Mouse (Mus musculus): ENCODE measurements around the gene Cdc42bpb.

DNA sequence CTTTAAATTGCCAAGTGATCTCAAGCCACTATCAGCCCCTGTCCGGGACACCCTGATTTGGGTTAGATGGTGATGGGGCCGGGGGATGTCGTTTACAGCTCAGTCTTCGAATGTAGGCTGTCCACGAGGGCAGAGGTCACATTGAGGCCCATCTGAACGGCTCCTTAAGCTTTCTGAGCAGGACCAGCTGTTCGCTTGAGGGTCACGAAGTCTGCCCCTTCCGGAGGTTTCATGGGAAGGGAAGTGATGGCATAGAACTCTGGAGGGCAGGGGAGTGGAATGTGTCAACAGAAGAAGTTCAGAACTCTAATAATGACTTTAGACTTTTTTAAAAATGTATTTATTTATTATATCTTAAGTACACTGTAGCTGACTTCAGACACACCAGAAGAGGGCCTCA lies 47.0 kb upstream of the Cdc42bpb start:
- TF ChIP-seq CTCF (IDR thresholded peaks at IDR 0.05; ENCODE audit: control insufficient read depth, insufficient read depth, insufficient read length) (no peak), MAX (IDR thresholded peaks at IDR 0.05) (no peak), USF1 (IDR thresholded peaks at IDR 0.05; ENCODE audit: low read depth) (no peak), MYOG (IDR thresholded peaks at IDR 0.05; ENCODE audit: control insufficient read depth, extremely low read depth, insufficient read length) (no peak), FOSL1 (IDR thresholded peaks at IDR 0.05; ENCODE audit: insufficient read depth, low read length, poor library complexity, severe bottlenecking) (no peak)

Measured in C2C12 (cell line).